Mouse (Mus musculus) layer of hippocampus, adult 11-12 months (tissue): ENCODE data around the gene Ccdc73.
A peak's percentile ranks its signal among the peaks of the same experiment; 100 is the strongest.
"Not testable (repeated sequence)": the region's sequence is repeated elsewhere in the genome, so short reads cannot be mapped to it uniquely, and the experiment has no call there.

Source experiments
- DNase-seq: peaks from one replicate; pipeline ENCODE4 v3.0.0; 2022; ENCODE audit warnings: low spot score

Ccdc73 gene

GRCm38 (mm10) chr2:104869101-104869500 is 1.5 kb downstream of the Ccdc73 start:
- DNase-seq = no peak

- no peak for DNase-seq
These were observed 11.2 kb downstream of the Ccdc73 start for GRCm38 (mm10) chr2:104878794-104879193.

- DNase-seq = no peak
These were observed 18.5 kb downstream of the Ccdc73 start for GRCm38 (mm10) chr2:104886109-104886508.

- DNase-seq = not testable (repeated sequence)
These were observed 19.7 kb downstream of the Ccdc73 start for GRCm38 (mm10) chr2:104887331-104887730.

GRCm38 (mm10) chr2:104887882-104888566 is 20.4 kb downstream of the Ccdc73 start:
- DNase-seq = peak; percentile 80

GRCm38 (mm10) chr2:104899975-104900374 is 32.4 kb downstream of the Ccdc73 start:
- no peak for DNase-seq

- DNase-seq = no peak
These were observed 48.1 kb downstream of the Ccdc73 start for GRCm38 (mm10) chr2:104915709-104916108.

GRCm38 (mm10) chr2:104964492-104964891 is 96.9 kb downstream of the Ccdc73 start:
- DNase-seq = no peak

GRCm38 (mm10) chr2:104981712-104982111 is 114.1 kb downstream of the Ccdc73 start:
- DNase-seq = no peak

GRCm38 (mm10) chr2:104985796-104986195 is 118.2 kb downstream of the Ccdc73 start:
- no peak for DNase-seq

GRCm38 (mm10) chr2:104988974-104989373 is 121.4 kb downstream of the Ccdc73 start:
- no peak for DNase-seq

GRCm38 (mm10) chr2:104994436-104994835 is 126.8 kb downstream of the Ccdc73 start:
- DNase-seq = no peak

- no peak for DNase-seq
These were observed 128.6 kb downstream of the Ccdc73 start for GRCm38 (mm10) chr2:104996201-104996600.

- DNase-seq = no peak
These were observed 139.6 kb downstream of the Ccdc73 start for GRCm38 (mm10) chr2:105007236-105007635.

- no peak for DNase-seq
These were observed 148.8 kb downstream of the Ccdc73 start for GRCm38 (mm10) chr2:105016192-105016966.

- peak; percentile 94 for DNase-seq
These were observed 149.3 kb downstream of the Ccdc73 start, which contains the start of gene Eif3m for GRCm38 (mm10) chr2:105016967-105017287. TSS of gene Eif3m (minus strand) at chr2:105017080.

GRCm38 (mm10) chr2:105017802-105018201 is 150.2 kb downstream of the Ccdc73 start:
- DNase-seq = no peak

- DNase-seq = no peak
These were observed 151.9 kb downstream of the Ccdc73 start for GRCm38 (mm10) chr2:105019457-105019856.

GRCm38 (mm10) chr2:105021256-105021655 is 153.7 kb downstream of the Ccdc73 start:
- no peak for DNase-seq

GRCm38 (mm10) chr2:105021836-105022235 is 154.2 kb downstream of the Ccdc73 start:
- no peak for DNase-seq

- no peak for DNase-seq
These were observed 155.5 kb downstream of the Ccdc73 start for GRCm38 (mm10) chr2:105023031-105023615.

- DNase-seq = no peak
These were observed 156.2 kb downstream of the Ccdc73 start for GRCm38 (mm10) chr2:105023815-105024214.

GRCm38 (mm10) chr2:105025610-105026009 is 158.0 kb downstream of the Ccdc73 start:
- not testable (repeated sequence) for DNase-seq
